Mouse (Mus musculus): ENCODE measurements at regions not wholly inside any gene's neighbourhood (a gene's known extent, or its start where the extent isn't known, plus 50 kb on each side); places are given as distances from the start of the nearest gene placed in this dataset.

DNA sequence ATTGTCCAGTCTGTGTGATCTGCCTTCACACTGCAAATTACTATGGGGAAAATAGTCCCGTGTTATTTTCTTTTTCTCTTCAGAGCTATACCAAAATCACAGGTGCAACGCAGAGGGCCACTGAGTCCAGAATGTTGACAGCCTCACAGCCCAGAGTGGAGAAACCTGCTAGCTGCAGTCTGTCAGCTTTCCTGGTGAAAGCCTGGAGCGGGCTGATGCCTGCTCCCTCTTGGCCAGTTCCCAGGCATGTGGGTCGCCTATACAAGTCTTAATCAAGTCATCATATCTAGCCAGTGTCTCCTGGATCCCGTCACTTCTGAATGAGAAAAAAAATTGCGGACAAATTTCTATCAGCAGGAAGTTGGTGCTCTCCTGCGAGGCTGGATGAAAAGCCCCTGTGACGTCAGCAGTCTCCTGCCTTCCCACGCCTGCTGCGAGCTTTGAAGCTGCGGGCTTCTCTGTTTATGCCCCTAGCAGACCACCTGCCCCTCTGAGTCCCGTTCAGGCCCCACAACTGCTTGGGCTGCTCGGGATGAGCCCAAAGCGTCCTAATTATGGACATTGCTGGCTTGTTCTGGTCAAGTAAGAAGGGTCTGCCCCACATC, 227.1 kb upstream of the Hes1 start:
- DNase-seq (ENCODE audit: low spot score in 2 of 2): peak; percentile 51 to 53

DNA sequence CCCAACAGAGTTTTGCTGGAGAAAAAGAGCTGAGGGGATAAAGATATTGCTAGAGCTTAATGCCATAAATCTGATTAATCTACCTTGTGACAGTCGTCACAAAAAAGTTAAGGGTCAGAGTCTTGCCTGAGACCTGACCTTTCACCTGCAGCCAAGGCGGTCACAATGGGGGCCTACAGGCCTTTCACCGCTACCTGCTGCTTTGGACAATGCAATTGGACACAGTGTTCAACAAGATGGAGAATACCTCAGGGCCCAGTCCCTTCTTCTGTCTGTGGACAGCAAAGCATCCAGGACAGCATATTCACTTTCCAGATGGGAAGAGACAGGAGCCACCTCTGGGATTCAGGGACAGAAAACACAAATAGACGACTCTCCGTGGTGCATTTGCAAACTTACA, 226.3 kb upstream of the Hes1 start:
- DNase-seq (ENCODE audit: low spot score in 2 of 2): no peak

DNA sequence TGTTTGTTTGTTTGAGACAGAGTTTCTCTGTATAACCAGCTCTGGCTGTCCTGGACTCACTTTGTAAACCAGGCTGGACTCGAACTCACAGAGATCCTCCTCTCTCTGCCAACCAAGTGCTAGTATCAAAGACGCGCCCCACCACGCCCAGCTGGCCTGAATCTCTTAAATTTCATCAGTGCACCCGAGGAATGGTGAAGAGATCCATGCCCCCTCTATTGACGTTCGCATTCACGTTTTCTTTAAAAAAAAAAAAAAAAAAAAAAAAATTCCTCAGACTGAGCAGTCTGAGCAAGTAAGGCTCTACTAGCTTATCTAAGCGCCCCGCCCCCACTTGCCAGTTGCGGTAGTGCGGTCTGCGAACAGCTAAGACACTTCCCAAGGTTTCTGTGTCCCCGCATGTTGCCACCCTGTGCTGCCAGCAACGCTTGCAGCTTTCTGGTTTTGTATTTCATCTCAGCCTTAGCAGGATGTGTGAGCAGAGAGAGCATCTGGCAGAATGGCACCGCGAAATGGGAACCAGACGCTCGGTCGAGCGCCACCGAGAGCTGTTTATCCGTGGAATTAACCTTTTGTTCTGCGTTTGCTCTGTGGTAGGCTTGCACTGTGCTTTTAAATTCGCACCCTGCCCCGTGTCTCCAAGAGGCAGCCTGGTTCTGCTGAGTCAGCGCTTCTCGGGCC, 225.1 kb upstream of the Hes1 start:
- DNase-seq (ENCODE audit: low spot score in 2 of 2): peak; percentile 87 to 90

DNA sequence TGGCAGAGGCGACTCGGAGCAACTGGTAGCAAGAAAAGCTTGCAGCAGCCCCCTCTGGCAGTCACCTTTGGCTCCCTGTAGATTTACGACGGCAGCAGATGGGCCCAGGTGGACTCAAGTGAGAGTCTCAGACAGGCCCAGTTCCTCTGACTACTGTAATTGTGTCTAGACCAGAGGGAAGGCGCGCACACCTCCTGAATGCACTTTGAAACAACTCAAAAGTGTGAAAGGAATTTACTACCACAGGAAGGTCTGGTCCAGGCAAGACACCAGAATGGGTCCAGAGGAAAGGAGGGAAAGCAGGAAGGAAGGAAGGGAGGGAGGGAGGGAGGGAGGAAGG, 224.6 kb upstream of the Hes1 start:
- no peak for DNase-seq (ENCODE audit: low spot score in 2 of 2)

DNA sequence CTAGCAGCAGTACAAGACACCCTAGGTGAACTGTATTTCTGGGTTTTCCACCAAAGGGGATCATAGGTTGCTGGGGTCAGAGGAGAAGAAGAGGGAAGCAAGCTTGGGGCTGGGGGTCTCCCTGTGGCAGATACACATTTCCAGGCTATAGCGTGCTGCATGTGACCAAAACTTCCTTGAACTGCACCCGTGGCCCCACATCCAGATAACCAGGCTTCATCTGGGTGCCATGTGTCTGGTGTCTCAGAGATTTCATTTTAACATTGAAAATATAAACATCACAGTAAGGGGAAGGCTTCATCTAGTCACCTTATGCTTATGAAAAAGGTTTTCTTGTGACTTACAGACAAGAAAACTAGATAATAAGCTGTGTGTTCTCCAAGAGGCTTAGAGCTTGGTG, 223.8 kb upstream of the Hes1 start:
- no peak for DNase-seq (ENCODE audit: low spot score in 2 of 2)

DNA sequence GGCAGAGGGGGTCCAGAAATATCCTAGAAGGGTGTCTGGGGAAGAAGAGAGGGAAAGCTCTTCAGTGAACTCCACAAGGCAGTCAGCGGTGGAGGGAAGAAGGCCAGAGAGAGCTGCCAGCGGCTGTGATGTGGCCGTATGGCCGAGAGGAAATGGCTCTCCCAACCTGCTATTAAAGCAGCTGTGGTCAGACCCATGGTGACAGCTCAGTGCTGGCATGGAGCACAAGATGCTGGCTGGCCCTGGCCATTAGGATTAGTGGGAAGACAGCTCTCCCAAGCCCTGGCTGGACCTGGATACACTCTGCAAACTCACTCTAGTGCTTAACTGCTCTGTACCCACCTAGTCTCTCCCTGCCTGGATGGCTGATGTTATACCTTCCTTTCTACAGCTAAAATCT, 223.1 kb upstream of the Hes1 start:
- DNase-seq (ENCODE audit: low spot score in 2 of 2): no peak

DNA sequence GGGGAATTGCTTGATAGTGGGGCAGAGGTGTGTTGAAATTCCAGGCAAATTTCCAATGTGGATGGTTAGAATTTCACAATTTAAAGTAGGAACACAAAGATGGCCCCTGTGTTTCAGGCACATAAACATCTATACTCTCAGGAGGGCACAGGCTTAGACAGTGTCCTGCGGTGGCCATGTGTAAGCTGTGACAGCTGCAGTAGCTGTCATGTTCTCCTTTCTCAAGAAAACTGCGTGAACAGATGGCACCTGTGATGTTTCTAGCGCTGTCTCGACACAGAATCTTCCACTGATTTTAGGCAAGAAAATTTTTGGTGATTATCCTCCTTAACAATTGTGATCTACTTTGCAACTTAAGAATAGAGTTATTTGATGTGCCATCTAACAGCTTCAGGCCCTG, 222.1 kb upstream of the Hes1 start:
- DNase-seq (ENCODE audit: low spot score in 2 of 2): no peak

DNA sequence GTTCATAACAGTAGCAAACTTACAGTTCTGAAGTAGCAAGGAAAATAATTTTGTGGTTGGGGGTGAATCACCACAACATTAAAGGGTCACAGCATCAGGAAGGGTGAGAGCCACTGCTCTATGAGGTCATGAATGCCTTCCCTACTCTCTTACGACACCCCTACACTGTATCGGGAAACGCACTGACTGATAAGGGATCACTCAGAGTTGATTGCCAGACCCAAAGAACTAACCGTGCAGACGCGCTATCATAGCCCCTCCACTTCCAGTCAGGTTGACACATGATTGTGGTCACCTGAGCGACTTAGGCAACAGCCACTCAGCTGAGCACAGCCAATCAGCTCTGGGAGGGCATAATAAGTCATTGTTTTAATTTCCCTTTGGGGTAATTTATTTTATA, 220.7 kb upstream of the Hes1 start:
- DNase-seq (ENCODE audit: low spot score in 2 of 2): no peak

DNA sequence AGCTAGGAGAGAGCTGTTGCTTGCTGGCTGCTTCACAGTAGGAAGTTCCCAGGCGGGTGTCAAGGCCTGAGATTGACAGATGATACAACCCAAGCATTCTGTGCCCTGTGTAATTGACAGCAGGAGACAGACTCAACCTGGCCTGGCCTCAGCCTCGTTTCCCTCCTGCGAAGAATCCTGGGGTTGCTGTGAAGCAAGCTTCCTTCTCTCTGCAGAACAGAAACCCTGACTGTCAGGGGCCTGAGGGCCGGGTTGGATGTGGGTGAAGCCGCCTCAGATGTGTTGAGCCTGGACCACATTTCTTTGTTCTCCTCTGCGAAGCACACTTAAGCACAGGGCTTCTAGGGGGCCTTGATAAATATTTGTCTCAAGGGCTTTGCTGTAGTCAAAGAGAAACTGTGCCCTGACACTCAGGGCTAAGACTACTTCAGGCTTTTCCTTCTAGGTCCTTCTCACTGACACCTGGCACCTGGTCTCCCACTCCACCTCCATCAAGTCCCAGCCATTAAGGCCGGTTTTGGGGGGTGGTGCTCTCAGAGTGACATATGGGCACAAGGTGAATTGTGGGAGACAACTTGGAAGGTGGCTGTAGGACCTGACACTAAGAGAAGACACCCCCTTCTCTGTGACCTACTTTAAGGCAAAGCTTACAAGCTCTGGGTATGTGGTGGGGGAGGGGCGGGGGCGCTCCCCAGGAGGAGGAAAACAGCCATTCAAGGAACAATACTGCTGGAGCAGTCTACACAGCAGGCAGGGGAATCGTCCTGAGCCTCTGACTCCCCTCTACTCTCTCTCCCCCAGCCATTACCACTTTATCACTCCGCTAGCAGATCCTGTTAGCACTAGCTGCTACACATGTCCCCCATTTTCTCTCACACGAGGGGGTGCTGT, 219.2 kb upstream of the Hes1 start:
- DNase-seq (ENCODE audit: low spot score in 2 of 2): no peak

DNA sequence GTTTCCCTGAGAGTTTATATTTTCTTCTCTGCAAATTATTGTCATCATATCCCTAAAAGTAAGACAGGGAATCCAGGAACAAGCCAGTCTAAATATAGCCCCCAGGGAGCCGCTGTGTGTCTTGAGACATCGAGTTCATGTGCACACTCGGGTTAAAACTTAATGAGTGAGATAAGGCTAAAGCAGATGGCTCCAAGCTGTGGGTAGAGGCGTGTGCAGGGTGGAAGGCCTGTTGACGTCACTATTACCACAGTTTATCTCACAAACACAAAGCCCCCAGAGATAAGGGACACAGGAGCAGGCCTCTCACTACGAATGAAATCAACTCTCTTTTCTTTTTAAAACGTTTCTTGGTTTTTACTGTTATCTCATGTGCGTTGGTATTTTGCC, 218.6 kb upstream of the Hes1 start:
- DNase-seq (ENCODE audit: low spot score in 2 of 2): no peak

DNA sequence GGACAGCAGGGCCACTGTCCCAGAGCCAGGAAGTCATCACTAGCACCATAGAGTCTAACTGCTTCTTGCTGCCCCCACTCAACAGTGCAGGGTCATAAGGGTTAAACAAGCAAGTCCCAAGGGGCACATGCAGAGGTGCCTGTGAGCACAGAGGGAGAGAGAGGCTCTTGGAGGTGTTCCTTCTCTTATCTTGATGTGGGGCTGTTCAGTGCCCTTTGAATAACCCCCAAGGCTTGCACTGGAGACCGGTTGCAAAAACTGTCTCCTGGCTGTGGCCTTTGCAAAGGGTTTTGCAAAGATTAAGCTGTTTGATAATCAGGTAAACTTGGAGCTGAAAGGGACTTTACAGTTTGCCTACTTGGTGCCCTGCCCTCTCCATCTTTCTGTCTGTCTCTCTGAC, 217.1 kb upstream of the Hes1 start:
- no peak for DNase-seq (ENCODE audit: low spot score in 2 of 2)

DNA sequence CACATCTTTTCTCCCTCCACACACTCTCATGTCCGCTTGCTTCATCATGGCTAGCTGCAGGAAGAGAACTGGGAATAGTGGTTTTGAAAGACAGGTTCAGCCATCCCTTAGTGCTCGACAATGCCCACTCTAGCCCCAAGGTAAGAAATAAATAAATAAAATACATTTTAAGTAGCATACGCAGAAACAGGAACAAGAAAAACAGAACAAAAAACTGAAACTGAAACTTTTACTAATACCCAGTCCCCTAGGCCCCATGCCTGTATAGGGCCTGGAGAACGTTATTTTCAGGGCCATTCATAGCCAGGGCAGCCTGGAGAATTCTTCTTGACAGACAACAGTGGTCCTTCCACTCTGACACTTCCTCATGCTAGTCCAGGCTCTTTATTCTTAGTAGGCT, 216.4 kb upstream of the Hes1 start:
- no peak for DNase-seq (ENCODE audit: low spot score in 2 of 2)

DNA sequence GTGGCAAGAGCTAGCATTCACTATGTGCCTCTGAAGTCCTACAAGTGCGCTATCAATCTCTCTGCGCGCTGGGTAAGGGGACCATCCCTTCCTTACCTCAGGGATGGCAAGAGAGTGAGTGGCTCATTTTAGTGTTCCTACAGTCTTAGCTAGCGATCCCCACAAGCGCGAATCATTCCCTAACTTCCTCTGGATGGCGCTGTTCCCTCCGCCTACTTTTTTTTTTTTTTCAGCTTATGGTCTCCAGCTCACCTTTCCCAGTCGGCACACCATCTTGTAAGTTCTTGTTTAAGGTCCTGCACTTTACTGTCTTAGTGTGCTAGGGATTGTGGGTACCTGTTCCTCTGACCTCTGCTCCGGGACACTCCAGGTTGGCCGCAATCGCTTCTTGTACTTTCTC, 215.7 kb upstream of the Hes1 start:
- DNase-seq (ENCODE audit: low spot score in 2 of 2): no peak

DNA sequence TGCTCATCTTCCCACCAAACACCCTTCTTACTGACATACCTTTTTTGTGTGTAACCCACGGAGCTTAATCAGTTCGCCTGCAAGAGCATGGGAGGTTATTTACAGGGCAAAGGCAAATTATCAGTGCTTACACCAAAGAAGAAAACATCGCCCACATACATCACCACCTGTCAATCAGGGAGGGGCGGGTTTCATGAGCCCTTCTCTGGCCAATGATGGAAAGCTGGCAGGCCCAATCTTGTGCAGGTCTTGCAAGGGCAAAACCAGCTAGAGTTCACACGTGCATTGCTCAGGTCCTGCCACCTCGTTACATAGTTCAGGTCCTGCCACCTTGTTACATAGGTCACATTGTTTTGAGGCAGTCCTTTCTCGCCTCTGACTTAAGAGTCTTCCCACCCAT, 214.7 kb upstream of the Hes1 start:
- no peak for DNase-seq (ENCODE audit: low spot score in 2 of 2)

DNA sequence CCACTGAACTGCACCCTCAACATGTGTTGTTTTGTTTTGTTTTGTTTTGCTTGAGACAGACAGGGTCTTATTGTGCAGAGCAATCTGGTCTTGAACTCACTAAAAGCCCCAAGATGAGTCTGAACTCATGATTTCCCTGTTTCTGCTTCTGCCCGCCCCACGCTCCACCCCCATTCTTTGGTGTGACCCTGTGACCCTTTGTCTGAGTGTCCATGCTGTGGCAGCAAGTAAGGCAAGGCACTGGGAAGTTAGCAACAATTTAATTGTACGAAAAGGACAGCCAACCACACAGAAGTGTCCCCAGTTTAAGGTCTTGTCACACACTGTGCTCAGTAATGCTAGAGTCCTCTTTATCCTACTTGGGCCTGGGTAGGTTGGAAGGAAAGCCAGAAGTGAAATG, 213.6 kb upstream of the Hes1 start:
- no peak for DNase-seq (ENCODE audit: low spot score in 2 of 2)

DNA sequence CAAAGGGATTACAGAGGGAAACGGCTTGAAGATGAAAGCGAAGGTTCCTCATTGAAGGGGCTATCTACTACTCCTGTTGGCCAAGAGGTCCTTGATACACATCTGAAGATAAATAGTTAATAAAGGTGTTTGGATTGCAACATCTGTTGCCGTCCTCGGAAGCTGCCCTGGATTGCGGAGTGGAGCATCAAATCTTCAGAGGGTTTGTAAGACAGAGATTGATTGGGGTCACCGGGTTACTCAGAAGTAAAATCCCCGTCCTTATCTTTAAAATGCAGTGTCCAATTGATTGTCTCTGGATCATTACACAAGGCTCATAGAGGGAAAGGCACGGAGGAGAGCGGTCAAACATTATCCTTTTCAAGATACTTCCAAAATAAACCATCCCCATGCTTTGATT, 212.4 kb upstream of the Hes1 start:
- DNase-seq (ENCODE audit: low spot score in 2 of 2): no peak

DNA sequence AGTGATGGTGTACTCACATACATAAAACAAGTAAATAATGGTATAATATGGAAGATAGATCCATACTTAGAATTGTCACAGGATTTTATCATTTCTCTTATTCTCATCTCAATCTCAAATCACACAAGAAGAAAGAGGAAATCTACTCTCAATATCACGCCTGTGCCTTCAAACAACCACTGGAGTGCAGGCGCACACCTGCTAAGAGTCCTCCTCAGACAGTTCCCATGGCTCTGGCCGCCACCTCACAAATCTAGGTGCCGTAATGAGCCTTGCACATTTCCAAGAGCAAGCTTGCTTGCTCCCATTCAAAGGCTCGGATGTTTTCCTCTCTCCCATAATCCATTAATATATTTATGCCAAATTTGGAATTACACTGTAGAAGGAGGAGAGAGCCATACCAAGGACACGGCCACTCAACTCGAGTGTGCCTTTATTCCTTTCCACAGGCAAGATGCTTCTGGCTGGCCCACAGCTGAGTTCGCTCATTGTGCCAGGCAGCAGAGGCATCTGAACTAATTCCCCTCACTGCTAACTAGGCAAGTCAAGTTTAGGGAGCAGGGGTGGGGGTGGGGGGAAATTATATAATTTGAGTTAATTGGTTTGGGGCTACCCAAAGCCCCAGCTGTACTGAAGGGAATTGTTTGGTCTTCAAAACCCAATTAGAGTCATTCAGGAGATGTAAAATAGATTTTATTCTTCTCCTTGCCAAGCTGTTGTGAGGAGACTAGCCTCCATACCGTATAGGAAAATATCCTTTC, 209.2 kb upstream of the Hes1 start:
- DNase-seq (ENCODE audit: low spot score in 2 of 2): no peak

DNA sequence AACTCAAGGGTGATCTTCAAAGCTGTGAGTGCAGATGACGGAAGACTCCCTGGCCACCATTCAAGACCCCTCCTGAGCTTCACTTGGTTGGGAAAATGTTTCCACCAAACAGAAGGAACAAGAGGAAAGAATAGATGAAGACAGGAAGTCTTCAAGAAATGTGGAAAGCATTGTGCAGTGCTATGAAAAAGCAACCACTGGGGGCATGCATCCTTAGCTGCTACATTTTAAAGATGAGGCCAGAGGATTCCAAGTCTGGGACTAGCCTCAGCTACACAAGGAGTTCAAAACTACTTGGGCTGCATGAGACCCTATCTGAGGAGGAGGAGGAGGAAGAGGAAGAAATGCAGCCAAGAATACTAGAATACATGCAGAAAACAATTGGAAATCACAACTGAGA, 207.6 kb upstream of the Hes1 start:
- DNase-seq (ENCODE audit: low spot score in 2 of 2): no peak

DNA sequence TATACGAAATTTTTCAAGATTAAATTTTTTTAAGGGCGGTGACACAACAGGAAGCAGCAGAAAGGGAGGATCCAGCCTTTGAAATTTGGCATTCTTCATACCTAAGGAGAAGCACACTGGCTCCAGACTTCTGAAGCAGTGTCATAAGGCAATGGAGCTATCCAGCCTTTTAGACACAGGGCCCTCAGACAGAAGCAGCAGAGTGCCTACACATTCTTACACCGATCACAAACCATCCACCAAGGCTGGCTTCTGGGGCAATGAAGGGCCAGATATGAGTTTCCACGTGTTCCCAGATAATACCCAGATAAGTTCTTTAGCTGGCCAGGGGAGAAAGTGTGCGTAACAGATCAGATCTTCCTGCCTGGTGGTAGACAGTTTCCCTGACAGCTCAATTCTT, 205.5 kb upstream of the Hes1 start:
- no peak for DNase-seq (ENCODE audit: low spot score in 2 of 2)

DNA sequence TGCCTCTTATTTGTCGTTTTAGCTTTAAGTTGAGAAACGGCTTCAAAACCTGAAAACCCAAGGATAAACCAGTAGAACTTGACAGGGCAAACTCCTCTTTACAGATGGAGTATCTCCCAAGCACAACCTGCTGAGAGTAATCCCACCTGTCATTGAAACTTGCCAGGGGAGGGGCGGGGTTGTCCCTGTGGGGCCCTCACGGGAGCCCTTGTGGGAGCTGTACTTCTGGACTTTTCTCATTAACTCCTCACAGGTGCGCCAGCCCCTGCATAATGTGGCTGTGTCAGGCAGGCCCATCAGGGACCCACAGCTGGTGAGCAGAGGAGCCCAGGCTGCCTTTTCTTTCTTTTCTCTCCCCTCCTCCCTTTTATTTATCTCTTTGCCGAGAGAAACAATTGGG, 203.9 kb upstream of the Hes1 start:
- DNase-seq (ENCODE audit: low spot score in 2 of 2): no peak

DNA sequence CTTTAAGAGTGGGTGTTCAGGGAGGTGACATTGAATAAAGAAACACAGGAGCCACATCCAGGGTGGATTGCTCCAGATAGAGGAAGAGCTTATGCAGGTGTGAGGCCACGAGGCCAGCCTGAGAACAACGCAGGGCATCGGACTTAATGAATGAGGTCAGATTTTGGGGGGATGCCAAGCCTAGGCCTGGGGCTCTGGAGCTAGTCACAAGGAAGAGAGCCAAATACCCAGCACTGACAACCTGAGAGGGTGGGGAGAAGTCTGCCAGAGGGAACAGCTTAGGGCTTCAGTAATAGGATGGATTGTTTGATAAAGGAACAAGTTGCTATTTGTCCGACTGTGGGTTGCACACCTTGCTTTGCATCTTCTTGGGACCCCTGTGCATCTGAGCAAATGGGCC, 203.1 kb upstream of the Hes1 start:
- DNase-seq (ENCODE audit: low spot score in 2 of 2): no peak

DNA sequence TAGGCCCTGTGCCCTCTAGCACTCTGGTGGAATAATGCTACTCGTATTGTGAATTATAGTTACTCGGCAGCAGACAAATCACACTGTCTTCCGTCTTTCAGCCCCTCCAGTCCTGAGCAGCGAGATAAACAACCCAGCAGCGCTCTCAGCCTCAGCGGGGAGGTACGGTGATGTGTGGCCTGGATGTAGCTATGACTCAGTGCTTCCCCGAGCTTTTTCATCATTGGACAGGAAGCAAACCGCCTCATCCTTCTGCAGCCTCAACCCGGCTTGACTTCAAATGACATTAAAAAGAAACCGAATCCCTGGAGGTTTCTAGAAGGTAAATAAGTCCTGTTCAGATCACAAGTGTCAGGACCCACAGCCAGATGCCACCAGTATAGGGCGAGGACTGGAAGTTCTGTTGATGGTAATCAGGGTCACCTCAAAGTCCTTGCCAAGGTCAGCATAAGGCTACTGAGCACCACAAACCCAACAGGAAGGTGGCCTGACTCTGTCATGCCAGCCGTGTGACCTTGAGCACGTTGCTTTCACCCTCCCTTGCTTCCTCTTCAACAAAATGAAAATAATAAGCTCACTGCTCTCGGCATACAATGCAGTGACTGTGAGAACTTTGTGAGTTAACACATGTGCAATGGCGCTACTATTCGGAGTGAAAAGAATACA, 199.0 kb upstream of the Hes1 start:
- no peak for DNase-seq (ENCODE audit: low spot score in 2 of 2)
